Mouse (Mus musculus) liver, embryonic 14.5 days (tissue): ENCODE data around the gene Tent4b. TPM values are rescaled to one million over a fixed set of nuclear protein-coding genes. Genes with fewer than 3 reads are reported as not detected.

Experiments
- ATAC-seq: fragments of 200-750 bp; cut with Nextera tagmentation; 2 replicates; pipeline ENCODE4 v1.8.0; 2017; ENCODE audit warnings: moderate number of reproducible peaks, mild to moderate bottlenecking, moderate library complexity; ENCODE audit not compliant: insufficient read depth
- DNase-seq, 3 experiments: peaks; one replicate each; pipeline ENCODE4 v3.0.0-alpha.2; 2012 to 2013; ENCODE audit warnings: low read depth in 3 of 3, low spot score in 3 of 3
- H3K27ac ChIP-seq: fragments of 300-500 bp; sonication (generic); 2 replicates; pipeline ENCODE4 v1.5.1; 2014; ENCODE audit warnings: moderate library complexity, mild to moderate bottlenecking, control low read depth, inconsistent platforms
- H3K27me3 ChIP-seq: fragments of 300-500 bp; sonication (generic); 2 replicates; pipeline ENCODE4 v1.6.1; 2014; ENCODE audit warnings: mild to moderate bottlenecking, low read length, moderate library complexity; ENCODE audit not compliant: control insufficient read depth, insufficient read depth
- H3K36me3 ChIP-seq: fragments of 300-500 bp; sonication (generic); replicated peaks from 2 replicates; pipeline ENCODE4 v1.6.1; 2014; ENCODE audit warnings: low read depth; ENCODE audit not compliant: control insufficient read depth, insufficient read depth
- H3K4me1 ChIP-seq, 2 experiments: fragments of 200-500 bp in 1 of 2; fragments of 300-500 bp in 1 of 2; sonication (generic) in 1 of 2; replicated peaks; 2 replicates each; pipeline ENCODE4 v1.6.1; 2012 to 2014; ENCODE audit warnings: antibody characterized with exemption in 1 of 2, inconsistent platforms in 1 of 2, low read length in 1 of 2; ENCODE audit not compliant: control insufficient read depth in 2 of 2, insufficient read depth in 2 of 2
- H3K4me2 ChIP-seq: fragments of 300-500 bp; sonication (generic); 2 replicates; pipeline ENCODE4 v1.6.1; 2014; ENCODE audit warnings: low read depth, mild to moderate bottlenecking, control low read depth, moderate library complexity
- H3K4me3 ChIP-seq, 2 experiments: fragments of 200-500 bp in 1 of 2; fragments of 300-500 bp in 1 of 2; sonication (generic) in 1 of 2; 2 replicates each; pipeline ENCODE4 v1.5.1; 2012 to 2014; ENCODE audit warnings: low read depth in 2 of 2, low read length in 2 of 2, mild to moderate bottlenecking in 2 of 2, control low read depth in 1 of 2, inconsistent platforms in 1 of 2, moderate library complexity in 1 of 2; ENCODE audit not compliant: insufficient read depth in 1 of 2
- H3K9ac ChIP-seq: fragments of 300-500 bp; sonication (generic); replicated peaks from 2 replicates; pipeline ENCODE4 v1.6.1; 2014; ENCODE audit warnings: mild to moderate bottlenecking, control low read depth, moderate library complexity
- H3K9me3 ChIP-seq: fragments of 300-500 bp; sonication (generic); 2 replicates; pipeline ENCODE4 v1.6.1; 2016; ENCODE audit warnings: low read length, mixed read lengths; ENCODE audit not compliant: control insufficient read depth
- CTCF ChIP-seq: IDR thresholded peaks from 2 replicates; pipeline ENCODE4 v1.5.1; 2016; ENCODE audit warnings: antibody characterized with exemption, low read depth, control low read depth
- EP300 ChIP-seq: IDR thresholded peaks from 2 replicates; pipeline ENCODE4 v1.6.1; 2016; ENCODE audit warnings: antibody characterized with exemption, low read depth
- WGBS: fragments of 180-500 bp; shearing (Covaris S2); extraction: QIAGEN DNeasy Blood & Tissue Kit; methylation state at CpG from one replicate; pipeline ENCODE4 v1.1.7; 2014; ENCODE audit not compliant: insufficient replicate concordance; 5-methylcytosine and 5-hydroxymethylcytosine counted together
- polyA plus RNA-seq, 2 experiments: library from polyadenylated mRNA; depleted of rRNA in 1 of 2; stranded (reverse) in 1 of 2; unstranded in 1 of 2; fragments of >200 nt; fragmentation: Nextera tagmentation in 1 of 2; extraction: Ambion mirVana in 1 of 2; gene quantifications; 2 replicates each; pipeline versions ENCODE4 v1.2.1 to v1.2.3; 2012 to 2014

The Tent4b gene
- polyA plus RNA-seq, 2 experiments: 4.3 to 9.2 TPM

- 60% methylated on average over 7 of the region's 7 CpGs for WGBS
- TF ChIP-seq EP300 (no peak), CTCF (no peak)
- peak overlapping the region; percentile 52 to 61 for H3K4me3 ChIP-seq
Observed at GRCm38 (mm10) chr8:88273051-88273430, 74.0 kb downstream of the Tent4b start.

GRCm38 (mm10) chr8:88274090-88274489, 75.1 kb downstream of the Tent4b start:
- H3K4me3 ChIP-seq: no peak overlapping the region
- peak overlapping the region; percentile 88 for H3K4me2 ChIP-seq
- peaks cover 14 to 22% of the 10 kb centered on the region in 2 experiments for H3K4me1 ChIP-seq
- no peaks in the 10 kb centered on the region for H3K9me3 ChIP-seq
- 0 out of 2 replicates have a peak overlapping the region, but pooled peaks have one; percentile 12 for H3K9ac ChIP-seq
- ATAC-seq (peak; percentile 46; the same call in 1 of the 2 replicates), DNase-seq (peak in 2 of 3 experiments; percentile 53 to 55)
- 30% methylated on average over 5 of the region's 5 CpGs for WGBS
- no peak overlapping the region for H3K27ac ChIP-seq
- peaks cover 3% of the 10 kb centered on the region; the same call in 1 of the 2 replicates for H3K27me3 ChIP-seq
- H3K36me3 ChIP-seq: no peaks in the 10 kb centered on the region
- TF ChIP-seq EP300 (no peak), CTCF (no peak)

More at GRCm38 (mm10) chr8:88273051-88273430, 74.0 kb downstream of the Tent4b start:
- Histone ChIP-seq H3K27me3 (peaks cover 3% of the 10 kb centered on the region; the same call in 1 of the 2 replicates), H3K9ac (peak overlapping the region; percentile 74), H3K9me3 (no peaks in the 10 kb centered on the region), H3K4me1 (peaks cover 9 to 15% of the 10 kb centered on the region in 2 experiments), H3K36me3 (no peaks in the 10 kb centered on the region), H3K27ac (no peak overlapping the region), H3K4me2 (peak overlapping the region; percentile 88)
- DNase-seq (no peak), ATAC-seq (peak; percentile 3; the same call in 1 of the 2 replicates)

GRCm38 (mm10) chr8:88279220-88279619, 80.2 kb downstream of the Tent4b start:
- no peaks in the 10 kb centered on the region for H3K36me3 ChIP-seq
- no peaks in the 10 kb centered on the region for H3K27me3 ChIP-seq
- peak overlapping the region; percentile 62 for H3K4me2 ChIP-seq
- peak; percentile 70 for ATAC-seq
- no peak for TF ChIP-seq EP300
- TF ChIP-seq CTCF: no peak
- DNase-seq: no peak
- H3K9me3 ChIP-seq: no peaks in the 10 kb centered on the region
- 9% methylated on average over 5 of the region's 5 CpGs for WGBS
- peak overlapping the region; percentile 44; the same call in 1 of the 2 replicates for H3K9ac ChIP-seq
- H3K4me1 ChIP-seq: peaks cover 26 to 37% of the 10 kb centered on the region in 2 experiments
- no peak overlapping the region for H3K4me3 ChIP-seq
- peak overlapping the region; percentile 80 for H3K27ac ChIP-seq

- TF ChIP-seq CTCF (no peak), EP300 (peak; percentile 93)
- DNase-seq (peak; percentile 72 to 82 (median 74)), ATAC-seq (peak; percentile 92)
- 7% methylated on average over 6 of the region's 6 CpGs for WGBS
- Histone ChIP-seq H3K9ac (peak overlapping the region; percentile 44; the same call in 1 of the 2 replicates), H3K36me3 (no peaks in the 10 kb centered on the region), H3K27ac (peak overlapping the region; percentile 80), H3K4me2 (peak overlapping the region; percentile 62), H3K4me3 (no peak overlapping the region), H3K9me3 (no peaks in the 10 kb centered on the region), H3K27me3 (no peaks in the 10 kb centered on the region), H3K4me1 (peaks cover 23 to 33% of the 10 kb centered on the region in 2 experiments)
Observed at GRCm38 (mm10) chr8:88279670-88280069, 80.7 kb downstream of the Tent4b start.

GRCm38 (mm10) chr8:88280904-88281303, 81.9 kb downstream of the Tent4b start:
- peak; percentile 18; the same call in 1 of the 2 replicates for ATAC-seq
- 17% methylated on average over 7 of the region's 7 CpGs for WGBS
- Histone ChIP-seq H3K27me3 (no peaks in the 10 kb centered on the region), H3K4me1 (peaks cover 23 to 42% of the 10 kb centered on the region in 2 experiments), H3K4me2 (no peak overlapping the region), H3K4me3 (no peak overlapping the region), H3K27ac (peak overlapping the region; percentile 43; the same call in 1 of the 2 replicates), H3K36me3 (no peaks in the 10 kb centered on the region), H3K9ac (no peak overlapping the region), H3K9me3 (no peaks in the 10 kb centered on the region)
- no peak for DNase-seq
- peak; percentile 49 for TF ChIP-seq EP300
- no peak for TF ChIP-seq CTCF
